Mouse (Mus musculus) adrenal gland, adult 10 weeks (tissue): ENCODE measurements around the gene Rpl3. TPM values are rescaled to one million over a fixed set of nuclear protein-coding genes. Genes with fewer than 3 reads are reported as not detected.

Experiments used
- polyA plus RNA-seq: library from polyadenylated mRNA; stranded (reverse); fragments of 350-450 nt; fragmentation: Illumina TruSeq; extraction: RNeasy Lipid Tissue Mini Kit (QIAGEN cat#74804); gene quantifications from one replicate; pipeline ENCODE4 v1.2.3, GENCODE M21; 2014; ENCODE audit warnings: low read depth, low replicate concordance

Rpl3 gene
- polyA plus RNA-seq, result 142 TPM

DNA sequence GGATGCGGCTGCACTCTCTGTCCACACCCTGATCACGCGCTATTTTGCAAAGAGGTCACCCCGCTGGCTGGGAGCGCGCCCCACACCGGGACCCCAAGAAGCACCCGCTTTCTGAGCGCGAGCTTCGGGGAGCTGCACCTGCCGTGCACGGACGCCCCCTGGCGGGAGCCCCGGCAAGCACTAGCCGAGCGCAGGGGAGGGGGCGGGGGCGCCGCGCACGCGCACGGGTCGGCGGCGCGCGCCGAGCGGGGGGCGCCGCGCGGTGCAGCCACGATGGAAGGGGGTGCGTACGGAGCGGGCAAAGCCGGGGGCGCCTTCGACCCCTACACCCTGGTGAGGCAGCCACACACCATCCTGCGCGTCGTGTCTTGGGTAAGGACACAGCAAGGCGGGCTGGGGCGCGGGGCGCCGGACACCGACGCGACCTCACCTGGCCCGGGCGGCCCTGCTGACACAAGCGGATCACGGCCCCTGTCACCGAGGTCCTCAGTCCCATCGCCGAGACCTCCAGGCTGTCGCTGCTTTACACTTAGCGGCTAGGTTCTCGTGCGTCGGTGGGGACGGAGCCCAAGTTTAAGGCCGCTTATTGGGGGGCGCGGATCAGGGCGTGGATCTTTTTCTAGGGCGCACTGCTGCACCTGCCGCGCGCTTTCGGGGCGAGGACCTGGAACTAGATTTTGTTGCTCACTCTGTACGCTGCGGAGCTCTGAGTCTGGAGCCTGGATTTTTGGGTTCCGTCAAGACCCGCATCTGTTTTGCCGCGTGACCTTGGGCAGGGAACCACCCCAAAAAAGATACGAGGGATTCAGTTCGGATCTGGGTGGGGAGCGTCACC is at the start of gene Rpl3, which contains the start of gene Syngr1:
TSS of gene Rpl3 (minus strand) at position 748 of the 835 bp plus-strand sequence.
TSS of gene Syngr1 (plus strand) at position 214 of the 835 bp plus-strand sequence.

DNA sequence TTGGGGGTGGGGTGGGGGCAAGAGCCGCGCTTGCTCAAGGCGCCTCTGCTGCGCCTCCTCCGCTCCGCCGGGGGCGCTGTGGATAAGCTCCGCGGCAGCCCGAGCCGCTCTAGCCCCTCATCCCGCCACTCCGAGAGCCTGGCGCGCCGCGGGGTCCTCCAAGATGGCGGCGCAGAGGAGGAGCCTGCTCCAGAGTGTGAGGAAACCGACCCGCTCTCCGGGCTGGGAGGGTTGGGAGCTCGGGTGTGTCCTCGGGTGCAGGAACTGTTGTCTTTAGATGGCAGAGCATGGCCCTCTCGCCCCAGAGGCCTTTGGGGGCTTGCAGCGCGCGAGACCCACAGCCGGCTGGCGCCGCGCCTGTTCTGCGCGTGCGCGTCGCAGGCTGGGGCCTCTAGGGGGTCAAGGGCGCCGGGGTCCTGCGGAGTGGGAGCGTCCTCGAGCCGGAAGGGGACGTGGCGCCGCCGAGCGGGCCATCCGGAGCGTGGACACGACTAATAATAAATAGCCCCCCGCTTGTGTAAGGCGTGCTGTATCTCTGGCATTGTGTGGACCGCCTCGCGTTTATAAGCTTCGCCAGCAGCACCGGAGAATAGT is 41.4 kb upstream of the Rpl3 start, which contains the start of gene Tab1:
TSS of gene Tab1 (plus strand) at position 135 of the 594 bp plus-strand sequence.

Other genes starting within 250 kb of the Rpl3 start
- gene Apobec3, start 200.2 kb downstream of the Rpl3 start, polyA plus RNA-seq, result 5.8 TPM
- gene Cbx7, start 120.7 kb downstream of the Rpl3 start, polyA plus RNA-seq, result 0.99 TPM
- 1.2 TPM for gene Pdgfb, start 76.9 kb downstream of the Rpl3 start, polyA plus RNA-seq
- gene Syngr1, start 534 bp downstream of the Rpl3 start, polyA plus RNA-seq, result 1.2 TPM
- gene Tab1, start 41.3 kb upstream of the Rpl3 start, polyA plus RNA-seq, result 0.47 TPM
- 5.5 TPM for gene Mgat3, start 81.9 kb upstream of the Rpl3 start, polyA plus RNA-seq
- gene Mief1, start 142.2 kb upstream of the Rpl3 start, polyA plus RNA-seq, result 26.4 TPM
- gene AC140267.1, start 144.0 kb upstream of the Rpl3 start, polyA plus RNA-seq, result not detected
- gene Atf4, start 163.3 kb upstream of the Rpl3 start, polyA plus RNA-seq, result 98.2 TPM
- gene Rps19bp1, start 172.4 kb upstream of the Rpl3 start, polyA plus RNA-seq, result 3.7 TPM
- gene Cacna1i, start 195.4 kb upstream of the Rpl3 start, polyA plus RNA-seq, result 0.06 TPM